Mouse (Mus musculus) granulocyte monocyte progenitor cell, adult 5-6 weeks (primary cell): ENCODE measurements at regions not wholly inside any gene's neighbourhood (a gene's known extent, or its start where the extent isn't known, plus 50 kb on each side); places are given as distances from the start of the nearest gene placed in this dataset.

Experiments used
- ATAC-seq: replicated peaks from 2 replicates; pipeline ENCODE4 v1.8.0; 2016; ENCODE audit warnings: mild to moderate bottlenecking, moderate TSS enrichment, inconsistent platforms; ENCODE audit not compliant: poor library complexity, severe bottlenecking

DNA sequence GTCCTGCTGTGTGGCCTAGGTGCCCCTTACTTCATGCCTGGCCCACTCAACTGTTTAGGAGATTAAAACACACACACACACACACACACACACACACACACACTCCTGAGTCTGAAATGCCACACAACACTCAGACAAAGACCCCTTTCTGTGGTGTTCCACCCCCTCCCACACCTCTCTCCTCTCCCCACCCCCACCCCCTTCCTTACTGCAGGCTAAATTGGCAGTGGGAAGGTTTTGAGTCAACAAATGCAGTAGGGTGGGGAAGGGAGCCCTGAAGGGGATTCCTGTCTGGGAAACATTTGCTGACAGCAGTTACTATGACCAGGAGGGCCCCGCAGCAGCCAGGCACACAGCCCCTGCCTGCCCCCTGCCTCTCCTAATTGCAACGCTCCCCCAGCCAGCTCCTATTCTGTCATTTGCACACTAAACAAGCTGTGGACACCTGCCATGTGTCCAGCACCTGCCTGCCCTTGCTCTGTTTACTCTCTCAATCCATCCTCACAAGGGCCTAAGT is 69.5 kb downstream of the Ephb3 start:
- ATAC-seq: no peak

GRCm38 (mm10) chr16:21277789-21278342 is 73.3 kb downstream of the Ephb3 start:
- no peak for ATAC-seq

DNA sequence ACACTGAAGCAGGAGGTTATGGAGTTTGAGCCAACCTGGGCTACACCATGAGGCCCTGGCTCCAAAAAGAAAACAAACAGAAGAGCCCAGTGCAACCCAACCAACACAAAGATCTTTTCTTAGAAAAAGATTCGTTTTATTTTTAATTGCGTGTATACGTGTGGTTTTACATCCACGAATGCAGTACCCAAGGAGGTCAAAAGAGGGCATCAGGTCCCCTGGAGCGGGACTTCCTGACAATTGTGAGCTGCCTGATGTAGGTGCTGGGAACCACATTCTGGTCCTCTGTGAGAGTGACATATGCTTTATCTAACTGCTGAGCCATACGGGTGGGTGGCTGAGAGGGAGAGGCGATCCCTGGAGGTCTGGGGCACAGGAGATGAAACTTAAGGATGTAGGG is 73.8 kb downstream of the Ephb3 start:
- no peak for ATAC-seq

- no peak for ATAC-seq
These were observed 75.7 kb downstream of the Ephb3 start for GRCm38 (mm10) chr16:21280200-21280627.

DNA sequence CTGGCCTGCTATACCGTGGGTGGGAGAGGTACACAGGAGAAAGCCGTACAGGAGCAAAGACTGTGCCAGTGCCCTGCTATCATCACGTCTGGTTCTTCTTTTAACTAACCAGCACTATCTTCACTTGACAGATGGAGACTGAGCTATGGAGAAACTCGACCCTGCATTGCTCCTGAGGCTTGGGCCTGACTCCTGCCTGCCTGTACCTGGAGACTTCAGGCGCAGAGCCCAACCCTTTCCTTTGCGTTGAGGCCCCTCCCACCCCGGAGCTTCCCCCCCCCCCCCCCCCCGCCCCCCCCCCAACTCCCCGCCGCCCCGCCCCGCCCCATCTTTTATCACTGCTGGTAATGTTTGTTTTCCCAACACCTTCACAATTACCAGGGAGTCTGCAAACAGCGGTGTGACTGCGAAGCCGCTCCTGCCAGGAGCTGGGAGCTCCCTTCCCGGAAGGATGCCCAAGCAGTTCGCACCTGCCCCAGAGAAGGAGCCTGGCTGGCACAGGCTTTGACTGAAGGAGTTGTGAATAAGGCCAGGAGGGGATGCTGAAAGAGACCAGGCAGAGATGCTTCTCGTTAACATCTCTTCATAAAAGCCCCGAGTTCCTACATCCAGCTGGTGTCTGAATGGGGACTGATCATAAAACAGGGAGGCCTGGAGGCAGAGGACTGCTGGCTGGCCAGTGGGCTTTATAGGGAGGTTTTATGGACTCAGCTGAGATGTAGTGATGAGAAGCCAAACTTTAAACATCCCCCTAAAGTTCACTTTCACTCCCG is 77.6 kb downstream of the Ephb3 start:
- ATAC-seq: no peak

GRCm38 (mm10) chr16:21286099-21286498 is 81.5 kb downstream of the Ephb3 start:
- peak; percentile 52 for ATAC-seq

GRCm38 (mm10) chr16:21289528-21289927 is 85.0 kb downstream of the Ephb3 start:
- ATAC-seq: peak; percentile 87

DNA sequence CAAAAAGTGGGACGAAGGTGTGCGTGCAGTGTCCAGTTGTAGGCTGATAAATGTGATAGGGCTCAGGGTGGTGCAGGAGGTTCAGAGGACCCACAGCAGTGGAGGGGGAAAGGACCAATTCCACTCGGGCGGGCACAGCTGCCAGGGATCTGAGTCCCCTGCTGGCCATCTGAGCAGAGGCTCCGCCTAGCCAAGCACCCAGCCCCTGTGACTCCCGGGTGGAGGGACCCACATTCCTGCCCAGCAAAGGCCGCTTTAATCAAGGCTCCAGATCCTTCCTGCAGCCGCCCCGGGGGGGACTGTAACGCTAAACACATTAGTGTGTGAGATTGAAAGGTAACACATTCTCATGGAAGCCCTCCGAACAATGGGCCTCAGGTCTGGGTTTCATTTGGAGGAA is 88.5 kb downstream of the Ephb3 start:
- ATAC-seq: no peak

GRCm38 (mm10) chr16:21293569-21293968 is 89.0 kb downstream of the Ephb3 start:
- ATAC-seq: no peak

DNA sequence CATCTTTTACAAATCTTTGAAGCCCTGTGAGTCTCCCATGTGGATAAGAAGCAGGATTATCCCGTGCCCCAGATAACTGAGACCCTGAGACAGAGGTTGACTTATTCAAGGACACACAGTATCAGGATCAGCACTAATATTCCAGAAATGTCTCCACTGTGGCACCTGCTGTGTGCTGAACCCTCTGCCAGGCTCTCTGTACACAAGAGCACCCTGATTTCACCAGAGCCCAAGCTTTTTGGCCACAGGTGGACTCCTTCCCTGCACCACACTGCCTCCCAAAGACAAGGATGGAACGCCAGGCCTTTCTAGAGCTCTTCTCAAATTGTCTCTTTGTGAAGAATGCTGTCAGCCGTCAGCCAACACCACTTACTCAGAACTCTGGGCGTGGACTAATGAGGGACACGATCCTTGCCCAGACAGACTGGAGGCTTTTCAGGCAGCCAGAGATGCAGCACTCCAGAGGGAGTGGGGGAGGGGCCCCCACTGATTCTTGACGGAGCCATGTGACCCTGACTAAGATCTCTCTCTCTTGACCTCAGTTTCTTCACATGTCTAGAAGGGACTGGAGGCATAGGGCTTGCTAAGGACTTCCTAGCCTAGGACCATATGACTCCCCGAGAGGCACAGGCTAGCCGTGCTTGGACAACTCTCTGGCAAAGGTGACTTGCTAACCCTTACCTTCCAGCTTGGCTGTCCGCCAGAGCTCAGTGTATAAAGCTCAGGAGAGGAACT is 90.3 kb downstream of the Ephb3 start:
- no peak for ATAC-seq

GRCm38 (mm10) chr16:21295956-21296733 is 91.6 kb downstream of the Ephb3 start:
- ATAC-seq: no peak

GRCm38 (mm10) chr16:21296786-21297185 is 92.2 kb downstream of the Ephb3 start:
- no peak for ATAC-seq

GRCm38 (mm10) chr16:21298866-21299265 is 94.3 kb downstream of the Ephb3 start:
- no peak for ATAC-seq

- no peak for ATAC-seq
These were observed 101.3 kb downstream of the Ephb3 start for GRCm38 (mm10) chr16:21305859-21306258.

GRCm38 (mm10) chr16:21308513-21308912 is 104.0 kb downstream of the Ephb3 start:
- ATAC-seq: no peak

- ATAC-seq: peak; percentile 86
These were observed 106.4 kb downstream of the Ephb3 start for GRCm38 (mm10) chr16:21310636-21311615.

DNA sequence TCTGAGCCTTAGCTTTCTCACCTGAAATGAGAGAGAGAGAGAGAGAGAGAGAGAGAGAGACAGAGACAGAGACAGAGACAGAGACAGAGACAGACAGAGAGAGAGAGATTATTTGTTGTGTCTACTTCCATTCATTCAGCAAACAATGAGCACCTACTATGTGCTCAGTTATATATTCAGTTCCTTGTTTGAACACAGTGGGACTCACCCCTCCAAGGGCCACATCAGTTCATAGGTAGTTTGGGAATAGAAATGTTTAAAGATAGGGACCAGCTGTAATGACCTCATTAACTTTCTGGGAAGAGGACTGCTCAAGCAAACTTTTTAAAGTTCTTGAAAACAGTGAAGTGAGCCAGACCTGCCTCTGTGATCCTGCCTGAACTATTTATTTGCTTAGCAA is 107.2 kb downstream of the Ephb3 start:
- no peak for ATAC-seq

- ATAC-seq: no peak
These were observed 107.2 kb upstream of the Vps8 start for GRCm38 (mm10) chr16:21315751-21316151.

DNA sequence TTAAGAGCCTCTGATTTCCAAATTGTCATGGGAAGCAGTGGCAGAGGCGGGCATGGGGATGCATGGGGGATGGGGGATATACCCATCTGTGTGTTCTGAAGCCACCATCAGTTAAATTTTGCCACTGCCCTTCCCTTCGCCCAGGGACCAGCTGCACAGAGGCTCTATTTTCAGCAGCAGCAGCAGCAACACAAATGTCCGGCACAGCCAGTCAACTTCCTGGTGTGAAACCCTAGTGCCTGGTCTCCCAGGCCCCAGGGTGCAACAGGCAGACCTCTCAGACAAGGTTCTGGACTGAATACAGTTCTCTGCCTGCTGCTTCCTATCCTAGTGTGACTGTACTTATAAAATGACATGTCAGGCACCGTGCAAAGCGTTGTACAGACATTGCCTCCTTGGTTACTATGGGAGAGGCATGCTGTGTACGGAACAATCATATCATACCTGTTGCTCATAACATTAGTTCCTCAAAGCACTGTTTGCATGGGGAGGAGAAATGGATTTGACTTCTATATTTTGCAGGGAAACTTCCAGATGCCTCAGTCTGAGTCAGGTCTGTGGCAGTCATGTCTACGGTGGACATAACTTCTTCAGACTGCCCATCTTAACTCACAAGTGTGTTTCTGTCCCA is 104.8 kb upstream of the Vps8 start:
- no peak; the same call in 1 of the 2 replicates for ATAC-seq
